Mouse (Mus musculus): Measurements from ENCODE around the gene Ppp1r13l.

Gene Ppp1r13l

GRCm38 (mm10) chr7:19413525-19413924 is 54.0 kb downstream of the Ppp1r13l start:
- DNase-seq (ENCODE audit: low spot score in 2 of 2) = no peak

GRCm38 (mm10) chr7:19416590-19416989 is 57.0 kb downstream of the Ppp1r13l start:
- DNase-seq (ENCODE audit: low spot score in 2 of 2) = no peak

GRCm38 (mm10) chr7:19420121-19420520 is 60.6 kb downstream of the Ppp1r13l start:
- DNase-seq (ENCODE audit: low spot score in 2 of 2) = no peak

- peak; percentile 57 to 90 for DNase-seq (ENCODE audit: low spot score in 2 of 2)
Observed at GRCm38 (mm10) chr7:19420821-19421636, 61.5 kb downstream of the Ppp1r13l start.

- DNase-seq (ENCODE audit: low spot score in 2 of 2) = no peak
Observed at GRCm38 (mm10) chr7:19423083-19423482, 63.5 kb downstream of the Ppp1r13l start.

GRCm38 (mm10) chr7:19424051-19424450 is 64.5 kb downstream of the Ppp1r13l start:
- DNase-seq (ENCODE audit: low spot score in 2 of 2) = no peak

GRCm38 (mm10) chr7:19426349-19426748 is 66.8 kb downstream of the Ppp1r13l start:
- DNase-seq (ENCODE audit: low spot score in 2 of 2) = no peak

GRCm38 (mm10) chr7:19426888-19427287 is 67.3 kb downstream of the Ppp1r13l start:
- no peak for DNase-seq (ENCODE audit: low spot score in 2 of 2)

Data from left cerebral cortex, adult 9 months (tissue).